Mouse (Mus musculus): ENCODE data around the gene Dab1.

Dab1 gene

DNA sequence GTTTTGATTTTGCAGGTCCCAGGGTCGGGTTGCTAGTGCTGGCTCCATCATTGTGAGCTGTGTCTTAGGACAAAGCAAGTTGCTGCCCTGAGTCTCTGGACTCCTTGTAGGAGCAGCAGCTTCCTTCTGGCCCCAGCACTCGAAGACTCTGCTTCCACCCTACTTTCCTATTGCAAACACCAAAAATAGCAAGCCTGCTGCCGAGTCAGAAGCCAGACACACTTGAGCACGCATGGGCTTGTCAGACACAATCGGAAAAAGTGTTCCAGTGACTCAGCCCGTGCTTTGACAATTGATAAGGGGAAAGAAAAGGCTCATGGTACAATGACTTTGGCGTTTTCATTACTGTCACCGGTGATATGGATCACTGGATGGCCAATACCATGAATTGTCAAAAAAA, 1110.0 kb downstream of the Dab1 start:
- DNase-seq (ENCODE audit: low spot score): peak; percentile 12

DNA sequence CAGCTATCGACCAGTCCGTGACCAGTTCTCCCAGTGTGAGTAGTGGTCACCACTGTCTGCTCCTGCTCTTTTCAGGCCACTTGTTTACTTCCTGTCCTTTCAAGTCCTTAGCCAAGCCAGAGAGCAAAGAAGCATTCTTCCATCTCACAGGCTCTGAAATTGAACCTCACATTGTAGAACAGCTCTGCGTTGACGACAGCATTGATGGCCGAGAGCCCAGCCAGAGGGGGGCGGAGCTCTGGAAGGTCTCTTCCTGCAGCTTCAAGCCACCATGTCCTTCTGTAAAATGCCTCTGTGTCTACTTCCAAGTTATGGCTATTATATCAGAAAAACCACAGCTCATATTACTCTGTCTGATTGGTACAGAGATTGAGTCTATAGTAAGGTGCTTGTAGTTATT, 1127.3 kb downstream of the Dab1 start:
- no peak for DNase-seq (ENCODE audit: low spot score)

DNA sequence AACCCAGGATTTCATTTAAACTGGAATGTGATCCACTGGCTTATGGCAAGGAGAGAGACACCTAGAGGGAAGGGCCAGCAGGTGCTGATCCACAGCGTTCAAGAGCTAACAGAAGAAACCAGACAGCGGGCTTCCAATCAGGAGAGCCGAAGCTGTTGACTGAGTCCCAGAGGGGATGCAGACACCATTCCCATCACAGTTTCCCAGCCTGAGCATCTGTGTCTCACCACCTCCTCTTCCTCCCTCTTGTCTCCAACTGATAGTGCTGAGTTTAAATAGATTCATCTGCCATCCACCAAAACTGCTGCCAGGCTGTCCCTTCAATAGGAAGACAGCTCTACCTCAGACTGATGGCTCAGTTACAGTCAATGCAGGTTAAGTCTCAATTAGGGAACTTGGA, 1134.9 kb downstream of the Dab1 start:
- DNase-seq (ENCODE audit: low spot score): no peak

GRCm38 (mm10) chr4:104760878-104761624, 1141.9 kb downstream of the Dab1 start:
- DNase-seq (ENCODE audit: low spot score): no peak

- DNase-seq (ENCODE audit: low spot score): no peak
Observed at GRCm38 (mm10) chr4:104766065-104766464, 1146.9 kb downstream of the Dab1 start, which contains the start of gene C8b. C8b (plus strand) TSS chr4:104766317.

DNA sequence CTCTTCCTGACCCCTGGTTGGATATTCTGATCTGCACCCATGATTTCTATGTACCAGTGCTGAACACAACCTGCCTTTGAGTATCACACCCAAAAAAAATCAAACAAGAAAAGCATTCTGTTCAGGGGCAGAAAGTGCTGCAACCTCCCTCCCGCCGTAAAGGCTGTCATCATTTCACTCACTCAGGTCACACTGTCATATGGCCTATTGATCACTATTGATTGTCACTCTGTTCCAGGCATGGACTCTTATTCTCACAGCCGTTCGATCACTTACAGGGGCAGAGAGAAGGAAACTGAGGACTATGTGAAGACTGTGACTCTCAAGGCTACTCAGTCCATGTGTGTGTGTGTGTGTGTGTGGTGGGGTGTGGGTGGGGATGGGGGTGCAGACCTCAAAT, 1149.0 kb downstream of the Dab1 start:
- DNase-seq (ENCODE audit: low spot score): no peak

DNA sequence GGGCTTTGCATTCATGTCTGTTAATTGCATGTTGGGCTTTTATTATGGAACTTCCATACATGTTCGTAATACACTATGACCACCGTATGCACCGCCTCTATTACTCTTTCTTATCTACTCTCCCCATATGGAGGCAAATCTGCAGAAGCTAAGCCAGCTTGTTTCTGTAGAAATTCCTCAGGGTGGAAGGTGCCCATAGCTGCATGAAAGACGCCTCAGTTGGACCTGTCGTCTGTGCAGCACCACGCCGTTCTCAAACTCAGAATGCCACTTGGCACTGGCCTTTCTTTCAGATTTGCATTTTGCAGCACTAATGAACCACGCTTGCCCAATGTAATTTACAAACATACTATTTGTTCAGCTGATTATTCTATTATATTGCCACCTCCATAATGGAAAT, 1150.4 kb downstream of the Dab1 start:
- no peak for DNase-seq (ENCODE audit: low spot score)

GRCm38 (mm10) chr4:104770331-104770730, 1151.2 kb downstream of the Dab1 start:
- no peak for DNase-seq (ENCODE audit: low spot score)

DNA sequence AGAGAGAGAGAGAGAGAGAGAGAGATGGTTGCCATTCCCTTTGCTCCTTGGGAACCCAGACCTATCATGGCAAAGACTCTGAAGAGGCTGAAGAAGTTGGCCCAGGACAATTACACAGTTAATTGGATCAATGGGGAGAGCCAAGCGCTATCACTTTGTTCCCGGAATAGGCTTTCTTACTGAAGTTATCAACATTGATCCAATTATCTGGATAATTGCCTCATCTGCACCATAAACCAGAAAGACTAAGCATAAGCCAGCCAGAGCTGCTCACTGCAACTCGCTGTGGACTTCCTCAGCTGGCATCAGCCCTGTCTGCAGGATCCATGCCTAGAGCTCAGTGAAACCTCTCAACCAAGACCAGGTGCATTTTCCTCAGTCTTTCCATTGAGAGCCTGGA, 1156.4 kb downstream of the Dab1 start:
- DNase-seq (ENCODE audit: low spot score): no peak

DNA sequence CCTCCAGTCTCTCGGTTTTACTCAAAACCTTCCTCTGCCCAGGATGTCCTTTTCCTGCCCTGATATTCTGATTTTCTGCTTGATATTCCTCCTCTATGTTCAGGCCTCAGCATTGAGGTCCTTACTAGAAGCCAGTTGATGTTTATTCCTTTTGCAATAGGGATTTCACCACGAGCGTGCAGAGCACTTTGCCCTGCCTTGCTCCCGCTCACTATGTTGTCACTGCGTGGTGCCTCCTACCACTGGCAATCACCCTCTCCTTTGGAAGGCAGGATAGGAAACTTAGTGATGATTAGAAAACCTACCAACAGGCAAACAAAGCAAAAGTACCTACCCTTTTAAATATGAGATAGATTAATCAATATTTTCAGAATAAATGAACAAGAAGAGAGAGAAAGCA, 1160.3 kb downstream of the Dab1 start:
- no peak for DNase-seq (ENCODE audit: low spot score)

DNA sequence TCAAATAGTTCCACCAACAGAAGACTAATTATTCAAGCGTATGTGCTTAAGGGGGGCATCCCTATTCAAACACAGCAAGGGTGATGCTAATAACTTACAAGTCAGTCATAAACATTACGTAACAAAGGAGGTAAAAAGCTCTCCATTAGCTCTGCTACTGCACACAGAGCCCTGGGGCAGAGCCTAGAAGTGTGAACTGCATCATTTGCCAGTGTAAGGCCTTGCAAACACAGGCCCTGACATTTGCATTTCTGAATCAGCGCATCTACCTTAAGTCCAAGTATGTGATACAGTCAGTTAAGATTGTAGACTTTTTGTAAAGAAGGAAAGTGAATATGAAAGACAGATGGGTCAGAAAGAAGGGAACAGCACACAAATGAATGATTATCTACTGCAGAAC, 1162.3 kb downstream of the Dab1 start:
- DNase-seq (ENCODE audit: low spot score): no peak

DNA sequence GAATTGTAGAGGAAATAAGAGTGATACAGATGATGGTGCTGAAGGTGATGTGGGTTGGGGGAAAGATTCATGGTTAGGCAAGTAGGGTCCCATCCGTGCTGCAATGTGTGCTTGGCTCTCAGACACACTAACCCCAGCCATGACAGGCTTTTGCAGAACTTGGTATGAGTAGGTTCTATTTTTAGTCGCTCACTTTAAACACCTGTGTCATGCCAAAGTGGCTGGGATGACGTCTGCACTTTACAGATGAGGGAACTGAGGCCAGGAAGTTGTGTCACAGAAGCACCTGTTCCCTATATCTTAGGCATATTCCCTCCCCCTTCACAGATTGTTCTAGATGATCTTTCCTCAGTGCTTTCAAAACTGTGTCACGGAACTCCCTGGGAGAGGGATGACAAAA, 1163.2 kb downstream of the Dab1 start:
- no peak for DNase-seq (ENCODE audit: low spot score)

DNA sequence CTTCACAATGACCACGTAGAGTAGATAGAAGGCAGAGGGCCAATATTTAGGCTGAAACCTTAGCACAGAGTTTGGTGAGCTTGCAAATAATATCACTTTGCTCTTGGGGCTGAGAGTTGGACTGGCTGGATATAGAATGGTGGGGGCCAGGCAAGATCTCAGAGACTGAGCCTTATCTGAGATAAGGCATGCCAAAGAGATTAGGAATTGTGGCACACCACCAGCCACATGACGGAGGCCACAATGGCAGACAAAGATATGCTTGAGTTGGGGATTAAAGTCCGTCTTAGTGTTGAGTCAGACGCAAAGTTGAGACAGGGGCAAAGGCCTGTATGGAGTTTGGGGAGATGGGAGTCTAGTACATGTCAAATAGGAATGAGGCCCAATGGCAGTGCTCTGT, 1173.0 kb downstream of the Dab1 start:
- no peak for DNase-seq (ENCODE audit: low spot score)
